Mouse (Mus musculus) forebrain, embryonic 14.5 days (tissue): ENCODE results near the gene Crlf1. TPM values are rescaled to one million over a fixed set of nuclear protein-coding genes. Genes with fewer than 3 reads are reported as not detected.

Experiments
- ATAC-seq: fragments of 200-750 bp; cut with Nextera tagmentation; 2 replicates; pipeline ENCODE4 v1.8.0; 2017; ENCODE audit warnings: mild to moderate bottlenecking, moderate library complexity
- DNase-seq: peaks from one replicate; pipeline ENCODE4 v3.0.0-alpha.2; 2015; ENCODE audit warnings: low spot score
- H3K27ac ChIP-seq: fragments of 300-500 bp; sonication (generic); 2 replicates; pipeline ENCODE4 v1.5.1; 2014; ENCODE audit warnings: low read depth, mild to moderate bottlenecking, control low read depth, low read length, moderate library complexity
- H3K27me3 ChIP-seq: fragments of 300-500 bp; sonication (generic); replicated peaks from 2 replicates; pipeline ENCODE4 v1.6.1; 2014; ENCODE audit warnings: low read length, control low read depth, mixed read lengths; ENCODE audit not compliant: control insufficient read depth, insufficient read depth
- H3K36me3 ChIP-seq: fragments of 300-500 bp; sonication (generic); 2 replicates; pipeline ENCODE4 v1.6.1; 2014; ENCODE audit warnings: low read length, control low read depth; ENCODE audit not compliant: control insufficient read depth, insufficient read depth
- H3K4me1 ChIP-seq: fragments of 300-500 bp; sonication (generic); 2 replicates; pipeline ENCODE4 v1.6.1; 2014; ENCODE audit warnings: antibody characterized with exemption, low read length, control low read depth; ENCODE audit not compliant: control insufficient read depth, insufficient read depth
- H3K4me2 ChIP-seq: fragments of 300-500 bp; sonication (generic); 2 replicates; pipeline ENCODE4 v1.6.1; 2014; ENCODE audit warnings: mild to moderate bottlenecking, control low read depth, low read length
- H3K4me3 ChIP-seq: fragments of 300-500 bp; sonication (generic); 2 replicates; pipeline ENCODE4 v1.5.1; 2014; ENCODE audit warnings: low read depth, low read length, control low read depth
- H3K9ac ChIP-seq: fragments of 300-500 bp; sonication (generic); 2 replicates; pipeline ENCODE4 v1.6.1; 2014; ENCODE audit warnings: mild to moderate bottlenecking, low read length, control low read depth, moderate library complexity
- H3K9me3 ChIP-seq: fragments of 300-500 bp; sonication (generic); replicated peaks from 2 replicates; pipeline ENCODE4 v1.6.1; 2016; ENCODE audit warnings: low read length, control low read depth, mixed read lengths; ENCODE audit not compliant: control insufficient read depth
- WGBS: fragments of 180-500 bp; shearing (Covaris S2); extraction: QIAGEN DNeasy Blood & Tissue Kit; methylation state at CpG from one replicate; pipeline ENCODE4 v1.1.7; 2014; 5-methylcytosine and 5-hydroxymethylcytosine counted together
- polyA plus RNA-seq: library from polyadenylated mRNA; unstranded; fragments of >200 nt; fragmentation: Nextera tagmentation; extraction: Ambion mirVana; gene quantifications from 2 replicates; pipeline ENCODE4 v1.2.1, GENCODE M21; 2014

The Crlf1 gene
- polyA plus RNA-seq, 1 experiment from 2014 or later = 1.7 TPM

- H3K36me3 ChIP-seq = peaks cover 16% of the 10 kb centered on the region
- peak overlapping the region; percentile 80 for H3K4me3 ChIP-seq
- H3K27me3 ChIP-seq = no peaks in the 10 kb centered on the region
- H3K4me1 ChIP-seq = peaks cover 12% of the 10 kb centered on the region
- ATAC-seq = no peak
- H3K27ac ChIP-seq = no peak overlapping the region
- no peaks in the 10 kb centered on the region for H3K9me3 ChIP-seq
- 50% methylated on average over 7 of the region's 7 CpGs for WGBS
- DNase-seq = no peak
- H3K9ac ChIP-seq = peak overlapping the region; percentile 78
- peak overlapping the region; percentile 95 for H3K4me2 ChIP-seq
Measured at GRCm38 (mm10) chr8:70540507-70541071, 47.6 kb downstream of the Crlf1 start.

GRCm38 (mm10) chr8:70541081-70541480 lies 48.1 kb downstream of the Crlf1 start:
- no peaks in the 10 kb centered on the region for H3K27me3 ChIP-seq
- no peak overlapping the region for H3K9ac ChIP-seq
- H3K4me3 ChIP-seq = no peak overlapping the region
- H3K4me1 ChIP-seq = peaks cover 12% of the 10 kb centered on the region
- 85% methylated on average over 5 of the region's 5 CpGs for WGBS
- H3K4me2 ChIP-seq = peak overlapping the region; percentile 95
- H3K36me3 ChIP-seq = peaks cover 11% of the 10 kb centered on the region
- no peak for ATAC-seq
- H3K9me3 ChIP-seq = no peaks in the 10 kb centered on the region
- DNase-seq = no peak
- no peak overlapping the region for H3K27ac ChIP-seq

- ATAC-seq (no peak), DNase-seq (no peak)
- H3K36me3 ChIP-seq = no peaks in the 10 kb centered on the region
- no peak overlapping the region for H3K27ac ChIP-seq
- peaks cover 12% of the 10 kb centered on the region for H3K4me1 ChIP-seq
- no peak overlapping the region for H3K4me3 ChIP-seq
- 85% methylated on average over 6 of the region's 6 CpGs for WGBS
- no peak overlapping the region for H3K4me2 ChIP-seq
- H3K27me3 ChIP-seq = no peaks in the 10 kb centered on the region
- no peak overlapping the region for H3K9ac ChIP-seq
- H3K9me3 ChIP-seq = no peaks in the 10 kb centered on the region
Measured at GRCm38 (mm10) chr8:70544200-70544687, 51.3 kb downstream of the Crlf1 start.

DNA sequence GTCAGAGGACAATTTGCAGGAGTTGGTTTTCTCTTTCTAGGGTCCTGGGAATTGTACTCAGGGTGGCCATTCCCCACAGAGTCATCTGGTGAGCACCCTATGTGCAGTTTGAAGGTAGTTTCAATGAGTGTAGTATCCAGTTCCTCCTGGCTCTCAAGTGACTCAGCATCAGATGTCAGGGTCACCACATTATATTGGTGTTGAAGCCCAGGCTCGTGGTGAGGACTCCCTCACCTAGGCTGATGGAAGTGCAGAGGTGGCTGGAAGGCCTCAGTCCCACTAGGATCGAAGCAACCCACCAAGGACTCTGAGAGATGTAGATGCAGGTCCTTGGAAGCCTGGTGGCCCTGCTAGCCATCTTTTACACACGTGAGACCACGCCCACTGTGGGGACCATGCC lies 53.5 kb downstream of the Crlf1 start:
- H3K4me2 ChIP-seq = no peak overlapping the region
- 86% methylated on average over 4 of the region's 4 CpGs for WGBS
- no peak overlapping the region for H3K27ac ChIP-seq
- H3K4me1 ChIP-seq = no peaks in the 10 kb centered on the region
- DNase-seq (no peak), ATAC-seq (no peak)
- H3K4me3 ChIP-seq = no peak overlapping the region
- no peaks in the 10 kb centered on the region for H3K36me3 ChIP-seq
- H3K9me3 ChIP-seq = no peaks in the 10 kb centered on the region
- H3K27me3 ChIP-seq = no peaks in the 10 kb centered on the region
- no peak overlapping the region for H3K9ac ChIP-seq

DNA sequence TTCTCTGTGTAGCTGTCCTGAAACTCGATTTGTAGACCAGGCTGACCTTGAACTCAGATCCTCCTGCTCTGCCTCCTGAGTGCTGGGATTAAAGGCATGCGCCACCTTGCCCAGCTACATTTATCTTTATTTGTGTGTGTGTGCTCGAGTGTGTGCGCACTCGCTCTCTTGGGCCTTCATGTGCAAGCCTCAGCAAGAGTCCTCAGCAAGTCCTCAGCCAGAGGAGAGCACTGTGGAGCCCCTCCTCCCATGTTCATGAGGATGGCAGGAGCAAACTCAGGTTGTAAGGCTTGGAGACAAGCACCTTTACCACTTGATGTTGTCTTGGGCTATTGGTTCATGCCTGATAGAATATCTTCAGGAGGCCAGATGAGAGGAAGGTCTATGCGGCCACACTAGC lies 54.8 kb downstream of the Crlf1 start:
- no peak for ATAC-seq
- Histone ChIP-seq H3K9me3 (no peaks in the 10 kb centered on the region), H3K36me3 (no peaks in the 10 kb centered on the region), H3K4me2 (no peak overlapping the region), H3K4me3 (no peak overlapping the region), H3K9ac (no peak overlapping the region), H3K4me1 (no peaks in the 10 kb centered on the region), H3K27ac (no peak overlapping the region), H3K27me3 (no peaks in the 10 kb centered on the region)
- 93% methylated on average over 6 of the region's 6 CpGs for WGBS
- DNase-seq = no peak

DNA sequence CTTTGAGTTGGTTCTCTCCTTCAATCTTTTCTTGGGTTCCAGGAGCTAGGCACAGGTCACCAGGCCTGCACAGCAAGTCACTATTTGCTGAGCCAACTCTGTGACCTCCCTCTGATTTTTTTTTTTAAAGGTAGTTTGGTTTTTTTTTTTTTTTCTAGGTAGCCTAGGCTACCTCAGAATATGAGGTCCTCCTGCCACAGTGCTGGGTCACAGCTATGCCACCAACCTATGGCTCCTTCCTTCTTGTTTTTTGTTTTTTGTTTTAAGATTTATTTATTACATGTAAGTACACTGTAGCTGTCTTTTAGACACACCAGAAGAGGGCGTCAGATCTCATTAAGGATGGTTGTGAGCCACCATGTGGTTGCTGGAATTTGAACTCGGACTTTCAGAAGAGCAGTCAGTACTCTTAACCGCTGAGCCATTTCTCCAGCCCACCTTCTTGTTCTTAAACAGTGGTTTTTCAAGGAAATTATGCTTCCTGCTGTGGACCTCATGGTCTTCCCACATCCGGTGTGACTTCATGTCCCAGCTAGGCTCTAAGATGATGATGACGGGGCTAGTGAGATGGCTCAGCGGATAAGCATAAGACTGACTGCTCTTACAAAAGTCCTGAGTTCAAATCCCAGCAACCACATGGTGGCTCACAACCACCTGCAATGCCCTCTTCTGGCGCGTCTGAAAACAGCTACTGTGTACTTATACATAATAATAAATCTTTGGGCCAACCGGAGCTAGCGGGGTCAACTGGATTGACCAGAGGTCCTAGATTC lies 56.6 kb downstream of the Crlf1 start:
- Histone ChIP-seq H3K4me3 (no peak overlapping the region), H3K4me1 (peaks cover 7% of the 10 kb centered on the region; the same call in 1 of the 2 replicates), H3K36me3 (no peaks in the 10 kb centered on the region), H3K27ac (no peak overlapping the region), H3K9me3 (no peaks in the 10 kb centered on the region), H3K27me3 (no peaks in the 10 kb centered on the region), H3K4me2 (no peak overlapping the region), H3K9ac (no peak overlapping the region)
- ATAC-seq (no peak), DNase-seq (no peak)
- WGBS = 95% methylated on average over 10 of the region's 10 CpGs

GRCm38 (mm10) chr8:70551558-70552161 lies 58.7 kb downstream of the Crlf1 start:
- DNase-seq (no peak), ATAC-seq (no peak)
- H3K36me3 ChIP-seq = no peaks in the 10 kb centered on the region
- no peak overlapping the region for H3K9ac ChIP-seq
- H3K27me3 ChIP-seq = no peaks in the 10 kb centered on the region
- H3K9me3 ChIP-seq = no peaks in the 10 kb centered on the region
- H3K4me2 ChIP-seq = no peak overlapping the region
- peaks cover 7% of the 10 kb centered on the region; the same call in 1 of the 2 replicates for H3K4me1 ChIP-seq
- WGBS = 82% methylated on average over 3 of the region's 3 CpGs
- no peak overlapping the region for H3K4me3 ChIP-seq
- H3K27ac ChIP-seq = no peak overlapping the region

DNA sequence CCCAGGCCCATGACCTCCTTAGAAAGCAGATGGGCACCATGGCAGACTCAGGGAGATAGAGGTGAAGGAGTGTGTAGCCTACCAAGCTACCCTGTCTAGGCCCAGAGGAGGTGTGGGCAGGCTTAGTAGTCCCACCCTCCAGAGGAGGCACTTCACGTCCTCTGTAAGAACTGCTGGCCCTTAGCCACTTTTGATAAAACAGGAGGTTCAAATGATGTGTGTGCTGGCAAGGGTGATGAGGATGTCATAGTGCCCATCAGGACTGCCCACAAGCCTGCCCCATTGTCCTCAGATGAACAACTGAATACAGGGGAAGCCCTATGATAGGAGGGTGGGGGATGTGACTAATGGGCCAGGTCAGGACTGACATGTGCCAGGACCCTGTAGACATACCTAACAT lies 59.9 kb downstream of the Crlf1 start:
- H3K27ac ChIP-seq = no peak overlapping the region
- 52% methylated on average over 1 of the region's 1 CpGs for WGBS
- DNase-seq (no peak), ATAC-seq (no peak)
- H3K4me3 ChIP-seq = no peak overlapping the region
- H3K36me3 ChIP-seq = no peaks in the 10 kb centered on the region
- H3K4me1 ChIP-seq = peaks cover 7% of the 10 kb centered on the region; the same call in 1 of the 2 replicates
- no peak overlapping the region for H3K9ac ChIP-seq
- H3K4me2 ChIP-seq = no peak overlapping the region
- H3K27me3 ChIP-seq = no peaks in the 10 kb centered on the region
- H3K9me3 ChIP-seq = no peaks in the 10 kb centered on the region
